13 mouse cellular contexts compared by ENCODE assay signal in the genomic region with DNA sequence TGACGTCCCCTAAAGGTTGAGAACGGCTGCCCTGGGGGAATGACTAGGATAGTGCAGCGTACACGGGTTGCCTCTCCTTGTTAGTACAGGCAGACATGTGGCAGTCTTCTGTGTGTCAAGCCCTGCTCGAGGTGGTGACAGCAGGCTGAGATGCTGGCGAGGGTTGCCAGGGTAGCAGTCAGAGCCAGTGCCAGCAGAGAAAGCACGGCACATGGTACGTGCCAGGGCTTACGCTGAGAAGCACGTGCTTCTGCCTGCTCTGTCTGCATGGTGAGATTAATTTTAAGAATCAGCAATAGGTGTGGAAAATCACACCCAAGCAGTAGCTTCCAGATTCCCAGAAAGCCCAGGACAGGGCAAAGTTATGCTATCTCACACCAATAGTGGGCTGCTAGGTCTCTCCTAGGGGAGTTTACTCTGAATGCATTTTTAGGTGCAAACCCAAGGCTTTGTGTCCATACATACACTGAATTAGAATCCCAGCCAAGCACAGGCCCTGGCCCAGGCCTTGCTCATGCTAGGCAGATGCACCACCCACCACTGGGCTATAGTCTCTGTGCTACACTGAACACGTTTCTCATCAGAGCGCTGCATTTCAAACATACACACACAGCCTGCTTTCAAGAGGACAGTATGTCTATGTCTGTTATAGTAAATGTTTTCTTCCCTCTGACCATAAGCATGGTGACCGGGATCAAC. TPM values are rescaled to one million over a fixed set of nuclear protein-coding genes. Genes with fewer than 3 reads are reported as not detected.
DNase-seq lines count a peak whose midpoint lies in the region; ATAC-seq and TF ChIP-seq lines count a peak whose summit lies in the region.
"Had no signal": no experiment of that assay in that cellular context is flagged by ENCODE, and none has a peak within 500 bp of the region (broad histone marks: within the 10 kb centered on the region; RNA-seq: fewer than 3 reads in every experiment).

No protein-coding gene starts in this region.

- no peak for TF ChIP-seq POLR2A in myocyte (IDR thresholded peaks at IDR 0.05; ENCODE audit: insufficient read length, low read depth)

- no peak overlapping the region for H3K9ac ChIP-seq in heart, embryonic 12.5 days
- H3K9ac ChIP-seq in heart, embryonic 15.5 days = no peak overlapping the region
- H3K9ac ChIP-seq: limb, embryonic 13.5 days; neural tube, embryonic 12.5 days had no signal

- peak; percentile 80 to 86 for DNase-seq in heart, adult 18-20 months
- DNase-seq in right cerebral cortex, postnatal 4 days = peak; percentile 26
- no peak for DNase-seq in right cerebral cortex, postnatal 36 days (ENCODE audit: low spot score in 2 of 2)
- DNase-seq in embryo, embryonic 10 days (ENCODE audit: low spot score) = no peak
- DNase-seq in ovary, postnatal 10 days (ENCODE audit: low spot score) = no peak
- DNase-seq: lung, postnatal 36 days; thymus, postnatal 36 days had no signal

- H3K27ac ChIP-seq in heart, embryonic 12.5 days (ENCODE audit: poor library complexity, severe bottlenecking) = no peak overlapping the region
- peak overlapping the region; percentile 46 for H3K27ac ChIP-seq in heart, embryonic 15.5 days
- H3K27ac ChIP-seq: limb, embryonic 13.5 days; neural tube, embryonic 12.5 days had no signal

- no peaks in the 10 kb centered on the region for H3K79me2 ChIP-seq in myocyte (ENCODE audit: control insufficient read depth, insufficient read depth)

- peaks cover 41% of the 10 kb centered on the region for H3K4me1 ChIP-seq in heart, embryonic 12.5 days (replicated peaks)
- H3K4me1 ChIP-seq in heart, embryonic 15.5 days (replicated peaks) = peaks cover 41% of the 10 kb centered on the region
- H3K4me1 ChIP-seq: limb, embryonic 13.5 days; neural tube, embryonic 12.5 days had no signal

- H3ac ChIP-seq in myocyte (ENCODE audit: control insufficient read depth, insufficient read length) = no peak overlapping the region

- no peaks in the 10 kb centered on the region for H3K9me3 ChIP-seq in heart, embryonic 12.5 days (replicated peaks)
- H3K9me3 ChIP-seq in heart, embryonic 15.5 days (replicated peaks) = no peaks in the 10 kb centered on the region
- H3K9me3 ChIP-seq: limb, embryonic 13.5 days; neural tube, embryonic 12.5 days had no signal

- no peak overlapping the region for H3K4me3 ChIP-seq in heart, embryonic 12.5 days
- H3K4me3 ChIP-seq in heart, embryonic 15.5 days = no peak overlapping the region
- no peak overlapping the region for H3K4me3 ChIP-seq in myocyte
- H3K4me3 ChIP-seq: limb, embryonic 13.5 days; neural tube, embryonic 12.5 days had no signal

- H3K4me2 ChIP-seq in heart, embryonic 12.5 days = no peak overlapping the region
- H3K4me2 ChIP-seq in heart, embryonic 15.5 days = no peak overlapping the region
- peak overlapping the region; percentile 15 for H3K4me2 ChIP-seq in myocyte (ENCODE audit: low read depth)
- H3K4me2 ChIP-seq: limb, embryonic 13.5 days; neural tube, embryonic 12.5 days had no signal

- H3K27me3 ChIP-seq in heart, embryonic 12.5 days (replicated peaks) = no peaks in the 10 kb centered on the region
- no peaks in the 10 kb centered on the region for H3K27me3 ChIP-seq in heart, embryonic 15.5 days
- H3K27me3 ChIP-seq in myocyte (ENCODE audit: control insufficient read depth, insufficient read depth, insufficient read length) = no peaks in the 10 kb centered on the region
- H3K27me3 ChIP-seq: CH12.LX; limb, embryonic 13.5 days; neural tube, embryonic 12.5 days had no signal

- ATAC-seq in heart, embryonic 12.5 days (ENCODE audit: insufficient number of reproducible peaks, low FRiP score) = no peak
- peak; percentile 56; the same call in 1 of the 2 replicates for ATAC-seq in heart, embryonic 15.5 days (replicated peaks; ENCODE audit: insufficient number of reproducible peaks, insufficient read depth, low FRiP score, low read depth)

- peaks cover 73% of the 10 kb centered on the region for H3K36me3 ChIP-seq in heart, embryonic 12.5 days
- peaks cover 64% of the 10 kb centered on the region for H3K36me3 ChIP-seq in heart, embryonic 15.5 days
- H3K36me3 ChIP-seq in myocyte (ENCODE audit: control insufficient read depth, insufficient read depth) = peaks cover 14% of the 10 kb centered on the region

- WGBS in heart, embryonic 12.5 days = 78% methylated on average over 13 of the region's 13 CpGs
- WGBS in heart, embryonic 15.5 days = 63% methylated on average over 13 of the region's 13 CpGs

TF ChIP-seq in myocyte, 11 proteins besides CTCF, POLR2A, EP300 and RAD21:
- TF ChIP-seq SRF (IDR thresholded peaks at IDR 0.05; ENCODE audit: control insufficient read depth, insufficient read length, low read depth) = no peak
- TF ChIP-seq TCF3 (IDR thresholded peaks at IDR 0.05; ENCODE audit: insufficient read length, low read depth) = no peak
- no peak for TF ChIP-seq MYOD1 (IDR thresholded peaks at IDR 0.05; ENCODE audit: control insufficient read depth in 1 of 3, insufficient read length in 2 of 3, low read depth in 2 of 3)
- no peak for TF ChIP-seq REST (IDR thresholded peaks at IDR 0.05; ENCODE audit: insufficient read depth, insufficient read length)
- no peak for TF ChIP-seq MAX (IDR thresholded peaks at IDR 0.05; ENCODE audit: low read depth)
- TF ChIP-seq POLR2AphosphoS2 (IDR thresholded peaks at IDR 0.05; ENCODE audit: insufficient read length, low read depth) = no peak
- TF ChIP-seq TCF12 (IDR thresholded peaks at IDR 0.05; ENCODE audit: insufficient read depth, poor library complexity, severe bottlenecking) = no peak
- no peak for TF ChIP-seq E2F4 (IDR thresholded peaks at IDR 0.05; ENCODE audit: insufficient read depth)
- TF ChIP-seq MYOG (IDR thresholded peaks at IDR 0.05; ENCODE audit: control insufficient read depth in 1 of 3, insufficient read depth in 1 of 3, insufficient read length in 2 of 3, low read depth in 2 of 3) = no peak
- no peak for TF ChIP-seq USF1 (IDR thresholded peaks at IDR 0.05; ENCODE audit: low read depth)
- TF ChIP-seq CEBPB (IDR thresholded peaks at IDR 0.05; ENCODE audit: insufficient read depth, poor library complexity, severe bottlenecking) = no peak

RNA-seq across cellular contexts. Expression of a gene that starts 31.3 kb away (rescaled TPM):
- total RNA-seq in heart, adult 18-20 months (2021) = 10 to 100 TPM; 30.6 to 35.8 TPM
- polyA plus RNA-seq in heart, embryonic 12.5 days (2016; fragmentation: Nextera tagmentation; extraction: Ambion mirVana) = 45.2 and 45.6 TPM in 2 replicates
- 28.3 and 42.0 TPM in 2 replicates for polyA plus RNA-seq in heart, embryonic 15.5 days (2015; fragmentation: Nextera tagmentation; extraction: Ambion mirVana)
- polyA plus RNA-seq in myocyte (2012; fragmentation: generic; extraction: Trizol) = 51.2 TPM

RNA-seq across cellular contexts. Expression of a gene that starts 32.2 kb away (rescaled TPM):
- total RNA-seq in heart, adult 18-20 months (2021) = 10 to 100 TPM; 20.7 to 26.7 TPM
- polyA plus RNA-seq in heart, embryonic 12.5 days (2016; fragmentation: Nextera tagmentation; extraction: Ambion mirVana) = 33.6 and 36.4 TPM in 2 replicates
- polyA plus RNA-seq in heart, embryonic 15.5 days (2015; fragmentation: Nextera tagmentation; extraction: Ambion mirVana) = 31.0 and 43.2 TPM in 2 replicates
- polyA plus RNA-seq in myocyte (2012; fragmentation: generic; extraction: Trizol) = 21.6 TPM

RNA-seq across cellular contexts. Expression of a gene that starts 35.6 kb away (rescaled TPM):
- total RNA-seq in heart, adult 18-20 months (2021) = 1 to 10 TPM; 4.1 to 4.6 TPM
- polyA plus RNA-seq in heart, embryonic 12.5 days (2016; fragmentation: Nextera tagmentation; extraction: Ambion mirVana) = 9.1 and 9.4 TPM in 2 replicates
- 8.6 TPM in 2 replicates for polyA plus RNA-seq in heart, embryonic 15.5 days (2015; fragmentation: Nextera tagmentation; extraction: Ambion mirVana)
- 9.3 TPM for polyA plus RNA-seq in myocyte (2012; fragmentation: generic; extraction: Trizol)

RNA-seq across cellular contexts. Expression of a gene that starts 52.4 kb away (rescaled TPM):
- 10 to 100 TPM; 16.9 to 20.0 TPM for total RNA-seq in heart, adult 18-20 months (2021)
- polyA plus RNA-seq in heart, embryonic 12.5 days (2016; fragmentation: Nextera tagmentation; extraction: Ambion mirVana) = 55.3 and 56.5 TPM in 2 replicates
- 45.9 and 70.4 TPM in 2 replicates for polyA plus RNA-seq in heart, embryonic 15.5 days (2015; fragmentation: Nextera tagmentation; extraction: Ambion mirVana)
- polyA plus RNA-seq in myocyte (2012; fragmentation: generic; extraction: Trizol) = 45.2 TPM

Comparison
In these comparisons a context has a peak if more than half of its experiments do, and no peak if none do; other contexts are left out.
1. DNase-seq: peak in heart, adult 18-20 months (2 of 2) and right cerebral cortex, postnatal 4 days (single experiment); none in right cerebral cortex, postnatal 36 days (0 of 2), embryo, embryonic 10 days (single experiment) and ovary, postnatal 10 days (single experiment).